8 mouse cellular contexts compared by ENCODE assay signal in genomic region chr15:79933052-79933669, GRCm38 (mm10). TPM values are rescaled to one million over a fixed set of nuclear protein-coding genes. Genes with fewer than 3 reads are reported as not detected.
DNase-seq lines count a peak whose midpoint lies in the region; ATAC-seq and TF ChIP-seq lines count a peak whose summit lies in the region.

No protein-coding gene starts in this region.

- TF ChIP-seq POLR2A in ES-Bruce4 (IDR thresholded peaks at IDR 0.05; ENCODE audit: insufficient read depth, low read length), result no peak

- TF ChIP-seq CTCF in ES-Bruce4 (IDR thresholded peaks at IDR 0.05; ENCODE audit: low read depth, low read length), result no peak
- no peak for TF ChIP-seq CTCF in liver, postnatal 0 days (IDR thresholded peaks at IDR 0.05; ENCODE audit: low read depth)

- H3K4me1 ChIP-seq in heart, embryonic 11.5 days (ENCODE audit: control insufficient read depth, insufficient read depth, low read length), result peaks cover 2% of the 10 kb centered on the region; the same call in 1 of the 2 replicates
- H3K4me1 ChIP-seq in ES-Bruce4 (ENCODE audit: control insufficient read depth, insufficient read depth, low read length), result peaks cover 5% of the 10 kb centered on the region
- H3K4me1 ChIP-seq in forebrain, embryonic 15.5 days, result peaks cover 24% of the 10 kb centered on the region
- H3K4me1 ChIP-seq in liver, postnatal 0 days (ENCODE audit: insufficient read depth), result peaks cover 27% of the 10 kb centered on the region

- peaks cover 56% of the 10 kb centered on the region for H3K27me3 ChIP-seq in heart, embryonic 11.5 days (ENCODE audit: control insufficient read depth, insufficient read depth, low read length)
- H3K27me3 ChIP-seq in ES-Bruce4 (ENCODE audit: control insufficient read depth, insufficient read depth, low read length, poor library complexity, severe bottlenecking), result no peaks in the 10 kb centered on the region
- peaks cover 14% of the 10 kb centered on the region for H3K27me3 ChIP-seq in forebrain, embryonic 15.5 days
- peaks cover 43% of the 10 kb centered on the region for H3K27me3 ChIP-seq in liver, postnatal 0 days (ENCODE audit: insufficient read depth, low read length)

- no peak for ATAC-seq in heart, embryonic 11.5 days (replicated peaks; ENCODE audit: insufficient number of reproducible peaks, low FRiP score, low TSS enrichment)
- ATAC-seq in forebrain, embryonic 15.5 days (replicated peaks), result no peak
- ATAC-seq in liver, postnatal 0 days, result no peak

- DNase-seq in heart, adult 9 months (ENCODE audit: low spot score in 2 of 2), result no peak
- DNase-seq in liver, postnatal 0 days, result no peak
- no peak for DNase-seq in adipocyte (ENCODE audit: low spot score)
- no peak for DNase-seq in layer of hippocampus, adult 11-12 months (ENCODE audit: low spot score)
- no peak for DNase-seq in lung, postnatal 4 days

- peak overlapping the region; percentile 95 for H3K4me2 ChIP-seq in heart, embryonic 11.5 days
- peak overlapping the region; percentile 77 for H3K4me2 ChIP-seq in forebrain, embryonic 15.5 days (replicated peaks)
- H3K4me2 ChIP-seq in liver, postnatal 0 days (ENCODE audit: low read depth, low read length), result peak overlapping the region; percentile 98

- H3K4me3 ChIP-seq in heart, embryonic 11.5 days (ENCODE audit: low read depth, low read length), result peak overlapping the region; percentile 65
- H3K4me3 ChIP-seq in ES-Bruce4 (ENCODE audit: low read depth, low read length), result peak overlapping the region; percentile 90
- H3K4me3 ChIP-seq in forebrain, embryonic 15.5 days, result peak overlapping the region; percentile 65
- H3K4me3 ChIP-seq in liver, postnatal 0 days (ENCODE audit: low read depth, low read length), result peak overlapping the region; percentile 85

- TF ChIP-seq EP300 in ES-Bruce4 (IDR thresholded peaks at IDR 0.05; ENCODE audit: insufficient read depth, low read depth, low read length), result no peak
- no peak for TF ChIP-seq EP300 in liver, postnatal 0 days (IDR thresholded peaks at IDR 0.05; ENCODE audit: low read depth)

- H3K27ac ChIP-seq in heart, embryonic 11.5 days (ENCODE audit: low read depth, low read length), result no peak overlapping the region
- H3K27ac ChIP-seq in ES-Bruce4 (ENCODE audit: insufficient read depth, low read length), result peak overlapping the region; percentile 98
- no peak overlapping the region for H3K27ac ChIP-seq in forebrain, embryonic 15.5 days (replicated peaks)
- no peak overlapping the region for H3K27ac ChIP-seq in liver, postnatal 0 days (ENCODE audit: low read depth)

- no peak overlapping the region for H3K9ac ChIP-seq in heart, embryonic 11.5 days (ENCODE audit: low read depth, low read length)
- peak overlapping the region; percentile 76 for H3K9ac ChIP-seq in ES-Bruce4 (ENCODE audit: low read depth, poor library complexity, severe bottlenecking)
- no peak overlapping the region; the same call in 1 of the 2 replicates for H3K9ac ChIP-seq in forebrain, embryonic 15.5 days (replicated peaks)
- no peak overlapping the region for H3K9ac ChIP-seq in liver, postnatal 0 days (replicated peaks)

- no peaks in the 10 kb centered on the region for H3K9me3 ChIP-seq in heart, embryonic 11.5 days (replicated peaks; ENCODE audit: control insufficient read depth, low read length)
- no peaks in the 10 kb centered on the region for H3K9me3 ChIP-seq in ES-Bruce4 (replicated peaks; ENCODE audit: control insufficient read depth, insufficient read depth, low read length, poor library complexity, severe bottlenecking)
- no peaks in the 10 kb centered on the region for H3K9me3 ChIP-seq in forebrain, embryonic 15.5 days
- H3K9me3 ChIP-seq in liver, postnatal 0 days (ENCODE audit: low read length), result no peaks in the 10 kb centered on the region

- no peaks in the 10 kb centered on the region for H3K36me3 ChIP-seq in heart, embryonic 11.5 days (ENCODE audit: control insufficient read depth, insufficient read depth, low read length)
- peaks cover 7% of the 10 kb centered on the region for H3K36me3 ChIP-seq in ES-Bruce4 (ENCODE audit: control insufficient read depth, insufficient read depth, low read length, poor library complexity, severe bottlenecking)
- H3K36me3 ChIP-seq in forebrain, embryonic 15.5 days, result no peaks in the 10 kb centered on the region
- no peaks in the 10 kb centered on the region for H3K36me3 ChIP-seq in liver, postnatal 0 days (replicated peaks; ENCODE audit: insufficient read depth, low read length)

- WGBS in heart, embryonic 11.5 days (ENCODE audit: insufficient replicate concordance), result 4% methylated on average over 22 of the region's 22 CpGs
- 7% methylated on average over 22 of the region's 22 CpGs for WGBS in forebrain, embryonic 15.5 days
- 9% methylated on average over 22 of the region's 22 CpGs for WGBS in liver, postnatal 0 days (ENCODE audit: insufficient replicate concordance)

RNA-seq across cellular contexts. Expression of gene Cbx7, which starts 37.8 kb away (rescaled TPM):
- 0.72 and 1.1 TPM in 2 replicates for polyA plus RNA-seq in heart, embryonic 11.5 days (2014; fragmentation: Nextera tagmentation; extraction: Ambion mirVana)
- polyA plus RNA-seq in ES-Bruce4 (2011; ENCODE audit: insufficient read depth, insufficient read length, low read depth, missing spikeins), result 111 and 112 TPM in 2 replicates
- polyA plus RNA-seq in forebrain, embryonic 15.5 days (2015; fragmentation: Nextera tagmentation; extraction: Ambion mirVana), result 3.6 TPM in 2 replicates
- polyA plus RNA-seq in liver, postnatal 0 days (2015; fragmentation: Nextera tagmentation; extraction: Ambion mirVana), result 1.0 and 1.2 TPM in 2 replicates

RNA-seq across cellular contexts. Expression of gene Apobec3, which starts 41.7 kb away (rescaled TPM):
- 9.5 and 12.0 TPM in 2 replicates for polyA plus RNA-seq in heart, embryonic 11.5 days (2014; fragmentation: Nextera tagmentation; extraction: Ambion mirVana)
- 98.9 and 114 TPM in 2 replicates for polyA plus RNA-seq in ES-Bruce4 (2011; ENCODE audit: insufficient read depth, insufficient read length, low read depth, missing spikeins)
- polyA plus RNA-seq in forebrain, embryonic 15.5 days (2015; fragmentation: Nextera tagmentation; extraction: Ambion mirVana), result 6.6 TPM in 2 replicates
- polyA plus RNA-seq in liver, postnatal 0 days (2015; fragmentation: Nextera tagmentation; extraction: Ambion mirVana), result 34.6 and 38.1 TPM in 2 replicates

Comparison
In these comparisons a context has a peak if more than half of its experiments do, and no peak if none do; other contexts are left out.
1. RNA of gene Cbx7, which starts 37.8 kb away (polyA plus RNA-seq): 111 to 112 TPM in ES-Bruce4; 3.6 TPM in forebrain, embryonic 15.5 days, 1.0 to 1.2 TPM in liver, postnatal 0 days and 0.72 to 1.1 TPM in heart, embryonic 11.5 days; every median in the first group is over 10 times any median in the second.
2. Peak in every context shown above with its lines, with median percentiles within 50 percentile points of each other: H3K4me2 ChIP-seq and H3K4me3 ChIP-seq.